In the genomic region with DNA sequence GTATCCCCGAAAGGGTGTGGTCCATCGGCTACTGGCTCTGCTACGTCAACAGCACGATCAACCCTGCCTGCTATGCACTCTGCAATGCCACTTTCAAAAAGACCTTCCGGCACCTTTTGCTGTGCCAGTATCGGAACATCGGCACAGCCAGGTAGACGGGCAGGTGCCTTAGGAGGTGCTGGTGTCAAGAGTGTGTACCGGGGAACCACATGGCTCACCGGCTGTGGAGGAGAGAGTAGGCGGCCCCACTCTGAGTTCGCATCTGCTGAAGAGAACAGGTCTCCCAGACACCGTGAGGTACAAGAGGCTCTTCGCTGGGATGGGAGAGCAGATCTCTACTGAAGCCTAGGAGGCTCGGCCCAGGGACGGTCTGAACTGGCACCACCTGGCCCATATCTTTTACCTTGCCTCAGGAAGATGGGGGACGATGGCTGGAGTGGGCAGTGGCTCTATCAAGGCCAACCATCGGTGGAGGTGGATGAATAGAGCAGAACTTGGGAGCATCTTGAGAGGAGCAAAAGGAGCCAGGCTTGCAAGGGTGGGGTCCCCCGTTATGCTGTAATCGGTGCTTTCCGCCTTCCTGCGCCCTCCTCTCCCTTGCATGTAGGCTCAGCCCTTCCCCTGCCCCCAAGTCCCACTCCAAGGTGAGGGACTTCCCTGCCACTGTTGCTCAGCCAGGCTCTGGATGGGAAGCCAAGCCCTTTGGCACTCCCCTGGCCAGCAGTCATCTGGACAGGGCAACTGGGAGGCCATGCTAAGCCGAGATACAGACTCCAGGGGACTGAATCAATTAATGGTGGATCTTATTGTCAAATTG, we compare ENCODE assay signal across 11 mouse cellular contexts. TPM values are rescaled to one million over a fixed set of nuclear protein-coding genes. Genes with fewer than 3 reads are reported as not detected.
DNase-seq lines count a peak whose midpoint lies in the region; ATAC-seq and TF ChIP-seq lines count a peak whose summit lies in the region.
"Had no signal": no experiment of that assay in that cellular context is flagged by ENCODE, and none has a peak within 500 bp of the region (broad histone marks: within the 10 kb centered on the region; RNA-seq: fewer than 3 reads in every experiment).

No protein-coding gene starts in this region.

- no peak for ATAC-seq in hindbrain, embryonic 11.5 days (ENCODE audit: low FRiP score)
- ATAC-seq in hindbrain, postnatal 0 days: no peak

- H3K4me2 ChIP-seq in hindbrain, embryonic 11.5 days (replicated peaks; ENCODE audit: low read depth, low read length): 0 out of 2 replicates have a peak overlapping the region, but pooled peaks have one; percentile 91
- H3K4me2 ChIP-seq in hindbrain, postnatal 0 days (ENCODE audit: low read depth, low read length): no peak overlapping the region

- TF ChIP-seq CTCF in hindbrain, postnatal 0 days (IDR thresholded peaks at IDR 0.05; ENCODE audit: low read depth): no peak
- TF ChIP-seq CTCF in small intestine, adult 2 months (IDR thresholded peaks at IDR 0.05; ENCODE audit: extremely low read depth, insufficient read length, insufficient replicate concordance, low read depth, low read length): no peak

- peaks cover 2% of the 10 kb centered on the region; the same call in 1 of the 2 replicates for H3K27me3 ChIP-seq in hindbrain, embryonic 11.5 days (ENCODE audit: control insufficient read depth, insufficient read depth, low read length)
- H3K27me3 ChIP-seq in hindbrain, postnatal 0 days (ENCODE audit: insufficient read depth, low read length): peaks cover 3% of the 10 kb centered on the region; the same call in 1 of the 2 replicates
- peaks cover 2% of the 10 kb centered on the region; the same call in 1 of the 2 replicates for H3K27me3 ChIP-seq in small intestine, adult 2 months (ENCODE audit: control insufficient read depth, insufficient read depth, low read length)

- H3K4me1 ChIP-seq in hindbrain, embryonic 11.5 days (replicated peaks; ENCODE audit: control insufficient read depth, insufficient read depth, low read length): peaks cover 7% of the 10 kb centered on the region; the same call in 1 of the 2 replicates
- peaks cover 8% of the 10 kb centered on the region; the same call in 1 of the 2 replicates for H3K4me1 ChIP-seq in hindbrain, postnatal 0 days (ENCODE audit: insufficient read depth, low read length)
- peaks cover 32% of the 10 kb centered on the region for H3K4me1 ChIP-seq in small intestine, adult 2 months (ENCODE audit: control insufficient read depth, insufficient read depth, insufficient read length, low read length)

- DNase-seq in embryo, embryonic 10 days (ENCODE audit: low spot score): peak; percentile 35
- DNase-seq in embryo, embryonic 11 days: no peak
- no peak for DNase-seq in hindbrain, embryonic 11.5 days (ENCODE audit: low spot score)
- no peak for DNase-seq in hindbrain, postnatal 0 days (ENCODE audit: low spot score)
- DNase-seq in right cerebral cortex, postnatal 25 days: peak; percentile 64
- DNase-seq in right cerebral cortex, adult 2 months (ENCODE audit: low spot score in 2 of 2): no peak
- no peak for DNase-seq in kidney, postnatal 36 days

- H3K9ac ChIP-seq in hindbrain, embryonic 11.5 days (ENCODE audit: low read depth, low read length): no peak overlapping the region
- H3K9ac ChIP-seq in hindbrain, postnatal 0 days (replicated peaks; ENCODE audit: low read length): no peak overlapping the region
- H3K9ac ChIP-seq: lung, embryonic 15.5 days had no signal

- TF ChIP-seq POLR2A in small intestine, adult 2 months (IDR thresholded peaks at IDR 0.05; ENCODE audit: low read depth, low read length): no peak

- H3K9me3 ChIP-seq in hindbrain, embryonic 11.5 days (ENCODE audit: control insufficient read depth, low read length): no peaks in the 10 kb centered on the region
- no peaks in the 10 kb centered on the region for H3K9me3 ChIP-seq in hindbrain, postnatal 0 days (ENCODE audit: low read length)
- H3K9me3 ChIP-seq: lung, embryonic 15.5 days had no signal

- H3K27ac ChIP-seq in hindbrain, embryonic 11.5 days (ENCODE audit: low read depth, low read length): no peak overlapping the region
- no peak overlapping the region for H3K27ac ChIP-seq in hindbrain, postnatal 0 days
- no peak overlapping the region for H3K27ac ChIP-seq in small intestine, adult 2 months (ENCODE audit: insufficient read depth, low read depth, low read length)
- H3K27ac ChIP-seq: lung, embryonic 15.5 days had no signal

- no peak overlapping the region for H3K4me3 ChIP-seq in hindbrain, embryonic 11.5 days (ENCODE audit: low read depth, low read length)
- no peak overlapping the region for H3K4me3 ChIP-seq in hindbrain, postnatal 0 days (ENCODE audit: low read length)
- peak overlapping the region; percentile 43; the same call in 1 of the 2 replicates for H3K4me3 ChIP-seq in small intestine, adult 2 months (ENCODE audit: low read depth, low read length)

- 68% methylated on average over 23 of the region's 23 CpGs for WGBS in hindbrain, embryonic 11.5 days
- WGBS in hindbrain, postnatal 0 days: 75% methylated on average over 23 of the region's 23 CpGs
- WGBS in small intestine, adult 2 months: 67% methylated on average over 23 of the region's 23 CpGs

- H3K36me3 ChIP-seq in hindbrain, embryonic 11.5 days (ENCODE audit: control insufficient read depth, insufficient read depth, low read length): no peaks in the 10 kb centered on the region
- H3K36me3 ChIP-seq in hindbrain, postnatal 0 days (ENCODE audit: insufficient read depth, low read length): no peaks in the 10 kb centered on the region
- peaks cover 12% of the 10 kb centered on the region for H3K36me3 ChIP-seq in small intestine, adult 2 months (ENCODE audit: control insufficient read depth, insufficient read depth, low read length)

RNA-seq across cellular contexts. Expression of a gene that starts 1.7 kb away (rescaled TPM):
- polyA plus RNA-seq in hindbrain, embryonic 11.5 days (2014; fragmentation: Nextera tagmentation; extraction: Ambion mirVana): 0.20 and 0.42 TPM in 2 replicates
- 3.3 and 4.4 TPM in 2 replicates for total RNA-seq in hindbrain, postnatal 0 days (2014; rRNA removed)
- polyA plus RNA-seq in hindbrain, postnatal 0 days (2015; fragmentation: Nextera tagmentation; extraction: Ambion mirVana): 0.75 and 0.93 TPM in 2 replicates
- 2.2 and 2.9 TPM in 2 replicates for polyA plus RNA-seq in small intestine, adult 2 months (2012; rRNA removed)
- polyA plus RNA-seq: lung, embryonic 15.5 days had no signal

RNA-seq across cellular contexts. Expression of a gene that starts 3.4 kb away (rescaled TPM):
- polyA plus RNA-seq in hindbrain, embryonic 11.5 days (2014; fragmentation: Nextera tagmentation; extraction: Ambion mirVana): 960 and 984 TPM in 2 replicates
- 54.9 and 78.4 TPM in 2 replicates for total RNA-seq in hindbrain, postnatal 0 days (2014; rRNA removed)
- 167 and 171 TPM in 2 replicates for polyA plus RNA-seq in hindbrain, postnatal 0 days (2015; fragmentation: Nextera tagmentation; extraction: Ambion mirVana)
- polyA plus RNA-seq in small intestine, adult 2 months (2012; rRNA removed): 2.4 and 5.9 TPM in 2 replicates

RNA-seq across cellular contexts. Expression of a gene that starts 16.8 kb away (rescaled TPM):
- 0.27 and 0.37 TPM in 2 replicates for polyA plus RNA-seq in hindbrain, embryonic 11.5 days (2014; fragmentation: Nextera tagmentation; extraction: Ambion mirVana)
- total RNA-seq in hindbrain, postnatal 0 days (2014; rRNA removed): not detected in 2 replicates
- 0.08 TPM in 1 of 2 replicates, not detected in the other for polyA plus RNA-seq in hindbrain, postnatal 0 days (2015; fragmentation: Nextera tagmentation; extraction: Ambion mirVana)
- polyA plus RNA-seq in small intestine, adult 2 months (2012; rRNA removed): not detected in 2 replicates
- total RNA-seq: adrenal gland, postnatal 36 days; left cerebral cortex, adult 8-10 months had no signal

RNA-seq across cellular contexts. Expression of a gene that starts 46.9 kb away (rescaled TPM):
- polyA plus RNA-seq in hindbrain, embryonic 11.5 days (2014; fragmentation: Nextera tagmentation; extraction: Ambion mirVana): 24.1 and 28.9 TPM in 2 replicates
- total RNA-seq in hindbrain, postnatal 0 days (2014; rRNA removed): 150 and 163 TPM in 2 replicates
- 40.7 and 41.2 TPM in 2 replicates for polyA plus RNA-seq in hindbrain, postnatal 0 days (2015; fragmentation: Nextera tagmentation; extraction: Ambion mirVana)
- polyA plus RNA-seq in small intestine, adult 2 months (2012; rRNA removed): 165 and 295 TPM in 2 replicates

Comparison
In these comparisons a context has a peak if more than half of its experiments do, and no peak if none do; other contexts are left out.
1. DNase-seq: peak in embryo, embryonic 10 days (single experiment) and right cerebral cortex, postnatal 25 days (single experiment); none in embryo, embryonic 11 days (single experiment), hindbrain, embryonic 11.5 days (single experiment), hindbrain, postnatal 0 days (single experiment), right cerebral cortex, adult 2 months (0 of 2) and kidney, postnatal 36 days (0 of 2).
2. RNA of a gene that starts 3.4 kb away (polyA plus RNA-seq): 960 to 984 TPM in hindbrain, embryonic 11.5 days and 167 to 171 TPM in hindbrain, postnatal 0 days; 2.4 to 5.9 TPM in small intestine, adult 2 months; every median in the first group is over 10 times any median in the second.